Mouse (Mus musculus): Measurements from ENCODE around the gene Slc9a8.

DNA sequence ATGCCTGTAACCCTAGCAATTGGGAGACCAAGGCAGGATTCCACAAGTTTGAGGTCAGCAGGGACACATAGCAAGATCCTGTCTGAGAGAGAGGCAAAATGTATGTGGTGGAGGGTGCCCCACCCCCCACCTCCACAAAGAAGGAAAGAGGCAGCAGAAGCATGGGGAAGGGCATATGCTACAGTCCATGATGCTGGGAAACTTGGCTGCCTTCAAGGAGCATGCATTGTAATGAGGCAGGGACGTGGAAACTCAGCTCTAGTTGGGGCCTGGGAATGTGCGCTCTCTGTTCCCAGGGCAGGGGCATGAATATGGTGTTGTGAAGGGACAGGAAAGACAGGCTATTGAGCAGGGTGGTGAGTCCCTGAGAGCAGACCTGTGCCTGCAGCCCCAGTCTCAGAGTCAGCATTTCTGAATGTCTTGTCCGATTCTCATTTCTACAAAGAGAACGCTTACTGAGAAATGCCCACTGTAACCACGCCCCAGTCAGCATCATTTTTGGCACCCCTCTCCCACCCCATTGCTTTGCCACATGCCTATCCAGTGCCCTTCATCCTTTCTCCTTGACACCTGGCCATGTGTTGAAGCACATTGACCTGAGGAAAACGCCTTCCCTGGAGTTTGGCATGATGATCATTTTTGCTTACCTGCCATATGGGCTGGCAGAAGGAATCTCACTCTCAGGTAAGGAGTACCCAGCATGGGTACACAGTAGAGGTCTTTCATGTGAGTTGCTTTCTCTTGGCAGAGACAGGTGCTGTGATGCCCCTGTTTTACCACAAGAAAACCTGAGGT lies 37.8 kb downstream of the Slc9a8 start:
- no peak for TF ChIP-seq CTCF (IDR thresholded peaks at IDR 0.05; ENCODE audit: low read depth, low read length)
- TF ChIP-seq POLR2A (IDR thresholded peaks at IDR 0.05; ENCODE audit: borderline replicate concordance, low read depth, low read length), result no peak
